Mouse (Mus musculus): ENCODE results near the gene Rin2.

Rin2 gene

GRCm38 (mm10) chr2:145735079-145735478, 60.1 kb downstream of the Rin2 start:
- no peak for DNase-seq (ENCODE audit: low spot score)

GRCm38 (mm10) chr2:145736543-145736942, 61.5 kb downstream of the Rin2 start:
- no peak for DNase-seq (ENCODE audit: low spot score)

GRCm38 (mm10) chr2:145737196-145737595, 62.2 kb downstream of the Rin2 start:
- no peak for DNase-seq (ENCODE audit: low spot score)

GRCm38 (mm10) chr2:145740729-145741128, 65.7 kb downstream of the Rin2 start:
- no peak for DNase-seq (ENCODE audit: low spot score)

GRCm38 (mm10) chr2:145742795-145743710, 68.0 kb downstream of the Rin2 start:
- no peak for DNase-seq (ENCODE audit: low spot score)

- DNase-seq (ENCODE audit: low spot score) = no peak
Measured at GRCm38 (mm10) chr2:145746406-145746805, 71.4 kb downstream of the Rin2 start.

- DNase-seq (ENCODE audit: low spot score) = no peak
Measured at GRCm38 (mm10) chr2:145749645-145750044, 74.6 kb downstream of the Rin2 start.

- DNase-seq (ENCODE audit: low spot score) = no peak
Measured at GRCm38 (mm10) chr2:145752572-145752971, 77.6 kb downstream of the Rin2 start.

GRCm38 (mm10) chr2:145753973-145754372, 79.0 kb downstream of the Rin2 start:
- DNase-seq (ENCODE audit: low spot score) = no peak

- no peak for DNase-seq (ENCODE audit: low spot score)
Measured at GRCm38 (mm10) chr2:145755864-145756822, 81.1 kb downstream of the Rin2 start.

- DNase-seq (ENCODE audit: low spot score) = no peak
Measured at GRCm38 (mm10) chr2:145760121-145760520, 85.1 kb downstream of the Rin2 start.

- no peak for DNase-seq (ENCODE audit: low spot score)
Measured at GRCm38 (mm10) chr2:145761436-145761835, 86.4 kb downstream of the Rin2 start.

- no peak for DNase-seq (ENCODE audit: low spot score)
Measured at GRCm38 (mm10) chr2:145769964-145770363, 94.9 kb downstream of the Rin2 start.

GRCm38 (mm10) chr2:145770730-145771536, 95.9 kb downstream of the Rin2 start:
- DNase-seq (ENCODE audit: low spot score) = no peak

GRCm38 (mm10) chr2:145783247-145783646, 108.2 kb downstream of the Rin2 start:
- DNase-seq (ENCODE audit: low spot score) = no peak

GRCm38 (mm10) chr2:145784246-145784935, 109.4 kb downstream of the Rin2 start:
- peak; percentile 19 for DNase-seq (ENCODE audit: low spot score)

- no peak for DNase-seq (ENCODE audit: low spot score)
Measured at GRCm38 (mm10) chr2:145784964-145785363, 109.9 kb downstream of the Rin2 start.

- peak; percentile 56 for DNase-seq (ENCODE audit: low spot score)
Measured at GRCm38 (mm10) chr2:145785758-145786617, 111.0 kb downstream of the Rin2 start.

GRCm38 (mm10) chr2:145786618-145786932, 111.6 kb downstream of the Rin2 start:
- DNase-seq (ENCODE audit: low spot score) = no peak

GRCm38 (mm10) chr2:145787486-145787885, 112.5 kb downstream of the Rin2 start:
- peak; percentile 10 for DNase-seq (ENCODE audit: low spot score)

Measured in urinary bladder, postnatal 14 days (tissue).